Mouse (Mus musculus) midbrain, embryonic 14.5 days (tissue): ENCODE measurements at regions not wholly inside any gene's neighbourhood (a gene's known extent, or its start where the extent isn't known, plus 50 kb on each side); places are given as distances from the start of the nearest gene placed in this dataset.

ENCODE experiments used
- ATAC-seq: fragments of 200-750 bp; cut with Nextera tagmentation; 2 replicates; pipeline ENCODE4 v1.8.0; 2017; ENCODE audit warnings: moderate number of reproducible peaks, moderate library complexity; ENCODE audit not compliant: low FRiP score, low TSS enrichment
- DNase-seq: peaks from one replicate; pipeline ENCODE4 v3.0.0-alpha.2; 2015
- H3K27ac ChIP-seq: fragments of 300-500 bp; sonication (generic); replicated peaks from 2 replicates; pipeline ENCODE4 v1.5.1; 2014; ENCODE audit warnings: mild to moderate bottlenecking, low read depth, low read length, moderate library complexity
- H3K27me3 ChIP-seq: fragments of 300-500 bp; sonication (generic); 2 replicates; pipeline ENCODE4 v1.6.1; 2014; ENCODE audit warnings: low read length, control low read depth, mixed read lengths; ENCODE audit not compliant: control insufficient read depth, insufficient read depth
- H3K36me3 ChIP-seq: fragments of 300-500 bp; sonication (generic); 2 replicates; pipeline ENCODE4 v1.6.1; 2014; ENCODE audit warnings: low read length, control low read depth; ENCODE audit not compliant: control insufficient read depth, insufficient read depth
- H3K4me1 ChIP-seq: fragments of 300-500 bp; sonication (generic); 2 replicates; pipeline ENCODE4 v1.6.1; 2014; ENCODE audit warnings: mild to moderate bottlenecking, antibody characterized with exemption, low read length, control low read depth; ENCODE audit not compliant: control insufficient read depth, insufficient read depth
- H3K4me2 ChIP-seq: fragments of 300-500 bp; sonication (generic); 2 replicates; pipeline ENCODE4 v1.6.1; 2014; ENCODE audit warnings: mild to moderate bottlenecking, low read length, moderate library complexity
- H3K4me3 ChIP-seq: fragments of 300-500 bp; sonication (generic); replicated peaks from 2 replicates; pipeline ENCODE4 v1.5.1; 2014; ENCODE audit warnings: low read depth, low read length
- H3K9ac ChIP-seq: fragments of 300-500 bp; sonication (generic); replicated peaks from 2 replicates; pipeline ENCODE4 v1.6.1; 2014; ENCODE audit warnings: mild to moderate bottlenecking, low read length, moderate library complexity
- H3K9me3 ChIP-seq: fragments of 300-500 bp; sonication (generic); 2 replicates; pipeline ENCODE4 v1.6.1; 2016; ENCODE audit warnings: low read length, control low read depth, mixed read lengths; ENCODE audit not compliant: control insufficient read depth
- WGBS: fragments of 180-500 bp; shearing (Covaris S2); extraction: QIAGEN DNeasy Blood & Tissue Kit; methylation state at CpG from one replicate; pipeline ENCODE4 v1.1.7; 2014; 5-methylcytosine and 5-hydroxymethylcytosine counted together

GRCm38 (mm10) chr7:129742657-129743056, 151.0 kb downstream of the Wdr11 start:
- Histone ChIP-seq H3K4me3 (no peak overlapping the region), H3K4me1 (peaks cover 13% of the 10 kb centered on the region), H3K4me2 (no peak overlapping the region), H3K27ac (no peak overlapping the region), H3K27me3 (no peaks in the 10 kb centered on the region), H3K9me3 (no peaks in the 10 kb centered on the region), H3K9ac (no peak overlapping the region), H3K36me3 (no peaks in the 10 kb centered on the region)
- DNase-seq (no peak), ATAC-seq (no peak)
- WGBS, result 86% methylated on average over 4 of the region's 4 CpGs

GRCm38 (mm10) chr7:129743955-129744666, 152.4 kb downstream of the Wdr11 start:
- Histone ChIP-seq H3K4me2 (peak overlapping the region; percentile 14; the same call in 1 of the 2 replicates), H3K9me3 (peaks cover 6% of the 10 kb centered on the region; the same call in 1 of the 2 replicates), H3K4me1 (peaks cover 13% of the 10 kb centered on the region), H3K4me3 (no peak overlapping the region), H3K27ac (peak overlapping the region; percentile 68), H3K36me3 (no peaks in the 10 kb centered on the region), H3K27me3 (no peaks in the 10 kb centered on the region), H3K9ac (peak overlapping the region; percentile 10; the same call in 1 of the 2 replicates)
- 18% methylated on average over 16 of the region's 16 CpGs for WGBS
- ATAC-seq, result peak; percentile 37; the same call in 1 of the 2 replicates
- DNase-seq, result peak; percentile 64

GRCm38 (mm10) chr7:129746639-129747038, 155.0 kb downstream of the Wdr11 start:
- H3K27ac ChIP-seq, result no peak overlapping the region
- WGBS, result 59% methylated on average over 5 of the region's 5 CpGs
- H3K4me1 ChIP-seq, result peaks cover 13% of the 10 kb centered on the region
- no peak overlapping the region for H3K4me2 ChIP-seq
- no peaks in the 10 kb centered on the region for H3K36me3 ChIP-seq
- ATAC-seq, result no peak
- no peak overlapping the region for H3K9ac ChIP-seq
- no peak overlapping the region for H3K4me3 ChIP-seq
- no peak for DNase-seq
- H3K27me3 ChIP-seq, result no peaks in the 10 kb centered on the region
- H3K9me3 ChIP-seq, result peaks cover 6% of the 10 kb centered on the region; the same call in 1 of the 2 replicates

GRCm38 (mm10) chr7:129750936-129751335, 159.3 kb downstream of the Wdr11 start:
- ATAC-seq (no peak), DNase-seq (no peak)

GRCm38 (mm10) chr7:129754737-129755136, 163.1 kb downstream of the Wdr11 start:
- no peaks in the 10 kb centered on the region for H3K4me1 ChIP-seq
- DNase-seq (no peak), ATAC-seq (no peak)
- H3K4me2 ChIP-seq, result no peak overlapping the region
- no peak overlapping the region for H3K4me3 ChIP-seq
- no peaks in the 10 kb centered on the region for H3K36me3 ChIP-seq
- WGBS, result 83% methylated on average over 5 of the region's 5 CpGs
- H3K27me3 ChIP-seq, result no peaks in the 10 kb centered on the region
- no peaks in the 10 kb centered on the region for H3K9me3 ChIP-seq
- H3K9ac ChIP-seq, result no peak overlapping the region
- H3K27ac ChIP-seq, result no peak overlapping the region

More at GRCm38 (mm10) chr7:129750936-129751335, 159.3 kb downstream of the Wdr11 start:
- Histone ChIP-seq H3K9me3 (peaks cover 6% of the 10 kb centered on the region; the same call in 1 of the 2 replicates), H3K36me3 (no peaks in the 10 kb centered on the region), H3K27me3 (no peaks in the 10 kb centered on the region), H3K4me1 (no peaks in the 10 kb centered on the region), H3K27ac (no peak overlapping the region), H3K4me2 (no peak overlapping the region), H3K9ac (no peak overlapping the region), H3K4me3 (no peak overlapping the region)

GRCm38 (mm10) chr7:129756138-129756537, 164.5 kb downstream of the Wdr11 start:
- no peaks in the 10 kb centered on the region for H3K9me3 ChIP-seq
- WGBS, result 89% methylated on average over 6 of the region's 6 CpGs
- no peaks in the 10 kb centered on the region for H3K4me1 ChIP-seq
- H3K27me3 ChIP-seq, result no peaks in the 10 kb centered on the region
- H3K4me2 ChIP-seq, result no peak overlapping the region
- H3K36me3 ChIP-seq, result no peaks in the 10 kb centered on the region
- H3K4me3 ChIP-seq, result no peak overlapping the region
- no peak for DNase-seq
- H3K27ac ChIP-seq, result no peak overlapping the region
- H3K9ac ChIP-seq, result no peak overlapping the region
- ATAC-seq, result no peak

GRCm38 (mm10) chr7:129759848-129760247, 168.2 kb downstream of the Wdr11 start:
- no peak overlapping the region for H3K4me3 ChIP-seq
- no peaks in the 10 kb centered on the region for H3K9me3 ChIP-seq
- no peak overlapping the region for H3K9ac ChIP-seq
- H3K36me3 ChIP-seq, result no peaks in the 10 kb centered on the region
- H3K27ac ChIP-seq, result no peak overlapping the region
- H3K4me2 ChIP-seq, result no peak overlapping the region
- no peaks in the 10 kb centered on the region for H3K4me1 ChIP-seq
- 85% methylated on average over 4 of the region's 4 CpGs for WGBS
- ATAC-seq, result no peak
- no peaks in the 10 kb centered on the region for H3K27me3 ChIP-seq
- DNase-seq, result no peak

GRCm38 (mm10) chr7:129760386-129760785, 168.7 kb downstream of the Wdr11 start:
- Histone ChIP-seq H3K9ac (no peak overlapping the region), H3K27me3 (no peaks in the 10 kb centered on the region), H3K36me3 (no peaks in the 10 kb centered on the region), H3K4me3 (no peak overlapping the region), H3K4me1 (no peaks in the 10 kb centered on the region), H3K4me2 (no peak overlapping the region), H3K9me3 (no peaks in the 10 kb centered on the region), H3K27ac (no peak overlapping the region)
- ATAC-seq (no peak), DNase-seq (no peak)
- WGBS, result 89% methylated on average over 2 of the region's 2 CpGs

GRCm38 (mm10) chr7:129763754-129764153, 172.1 kb downstream of the Wdr11 start:
- no peaks in the 10 kb centered on the region for H3K36me3 ChIP-seq
- H3K4me1 ChIP-seq, result 0 out of 2 replicates have a peak, but pooled peaks cover 3% of the 10 kb centered on the region
- H3K9ac ChIP-seq, result no peak overlapping the region
- no peak overlapping the region for H3K4me3 ChIP-seq
- WGBS, result 38% methylated on average over 5 of the region's 5 CpGs
- H3K27me3 ChIP-seq, result no peaks in the 10 kb centered on the region
- H3K9me3 ChIP-seq, result no peaks in the 10 kb centered on the region
- no peak overlapping the region for H3K27ac ChIP-seq
- ATAC-seq (no peak), DNase-seq (peak; percentile 35)
- no peak overlapping the region for H3K4me2 ChIP-seq
